Mouse (Mus musculus) intestine, embryonic 14.5 days (tissue): ENCODE measurements around the gene Itga5. TPM values are rescaled to one million over a fixed set of nuclear protein-coding genes. Genes with fewer than 3 reads are reported as not detected.

Experiments used
- ATAC-seq: fragments of 200-750 bp; cut with Nextera tagmentation; replicated peaks from 2 replicates; pipeline ENCODE4 v1.8.0; 2017; ENCODE audit warnings: low read depth, moderate number of reproducible peaks, moderate TSS enrichment, moderate library complexity; ENCODE audit not compliant: low FRiP score, low TSS enrichment
- DNase-seq: peaks from one replicate; pipeline ENCODE4 v3.0.0-alpha.2; 2018; ENCODE audit warnings: low spot score
- H3K27ac ChIP-seq: fragments of 300-500 bp; sonication (generic); 2 replicates; pipeline ENCODE4 v1.5.1; 2014; ENCODE audit warnings: low read depth, mild to moderate bottlenecking, control low read depth
- H3K27me3 ChIP-seq: fragments of 300-500 bp; sonication (generic); replicated peaks from 2 replicates; pipeline ENCODE4 v1.6.1; 2014; ENCODE audit warnings: low read length, control low read depth; ENCODE audit not compliant: control insufficient read depth, insufficient read depth
- H3K36me3 ChIP-seq: fragments of 300-500 bp; sonication (generic); 2 replicates; pipeline ENCODE4 v1.6.1; 2014; ENCODE audit warnings: low read length, control low read depth; ENCODE audit not compliant: control insufficient read depth, insufficient read depth
- H3K4me1 ChIP-seq: fragments of 300-500 bp; sonication (generic); replicated peaks from 2 replicates; pipeline ENCODE4 v1.6.1; 2014; ENCODE audit warnings: low read length, control low read depth, mixed read lengths; ENCODE audit not compliant: control insufficient read depth, insufficient read depth
- H3K4me2 ChIP-seq: fragments of 300-500 bp; sonication (generic); 2 replicates; pipeline ENCODE4 v1.6.1; 2014; ENCODE audit warnings: low read length
- H3K4me3 ChIP-seq: fragments of 300-500 bp; sonication (generic); 2 replicates; pipeline ENCODE4 v1.5.1; 2014; ENCODE audit warnings: low read depth, low read length, control low read depth, mixed read lengths
- H3K9ac ChIP-seq: fragments of 300-500 bp; sonication (generic); 2 replicates; pipeline ENCODE4 v1.6.1; 2014; ENCODE audit warnings: mild to moderate bottlenecking, low read length
- H3K9me3 ChIP-seq: fragments of 300-500 bp; sonication (generic); 2 replicates; pipeline ENCODE4 v1.6.1; 2016; ENCODE audit warnings: low read length, control low read depth; ENCODE audit not compliant: control insufficient read depth
- WGBS: fragments of 180-500 bp; shearing (Covaris S2); extraction: QIAGEN DNeasy Blood & Tissue Kit; methylation state at CpG from one replicate; pipeline ENCODE4 v1.1.7; 2014; 5-methylcytosine and 5-hydroxymethylcytosine counted together
- polyA plus RNA-seq: library from polyadenylated mRNA; unstranded; fragments of >200 nt; fragmentation: Nextera tagmentation; extraction: Ambion mirVana; gene quantifications from 2 replicates; pipeline ENCODE4 v1.2.1, GENCODE M21; 2014

Itga5 gene
- polyA plus RNA-seq, 1 experiment from 2014 or later: 64.9 TPM

- Histone ChIP-seq H3K36me3 (peaks cover 5% of the 10 kb centered on the region; the same call in 1 of the 2 replicates), H3K4me1 (peaks cover 8% of the 10 kb centered on the region; the same call in 1 of the 2 replicates), H3K9ac (peak overlapping the region; percentile 20; the same call in 1 of the 2 replicates), H3K4me3 (peak overlapping the region; percentile 52), H3K9me3 (no peaks in the 10 kb centered on the region), H3K27ac (no peak overlapping the region), H3K4me2 (peak overlapping the region; percentile 94), H3K27me3 (peaks cover 34% of the 10 kb centered on the region)
- WGBS: 4% methylated on average over 29 of the region's 31 CpGs
- DNase-seq (no peak), ATAC-seq (peak; percentile 16)
These were observed 27.2 kb downstream of the Itga5 start for GRCm38 (mm10) chr15:103339166-103339960.

DNA sequence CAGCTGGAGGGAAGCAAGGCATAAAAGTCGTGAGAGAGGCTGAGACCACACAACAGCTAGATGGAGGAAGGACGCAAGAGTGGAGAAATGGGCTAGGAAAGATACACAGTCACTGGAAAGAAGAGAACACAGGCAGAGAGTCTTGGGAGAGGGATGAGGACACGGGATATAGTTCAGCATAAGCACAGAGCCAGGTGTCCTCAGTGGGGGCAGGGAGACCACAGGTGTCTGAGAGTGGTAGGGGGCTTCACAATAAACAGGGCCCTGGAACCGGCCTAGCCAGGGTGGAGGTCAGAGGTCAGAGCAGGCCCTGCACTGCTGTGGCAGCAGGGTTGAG, 27.8 kb downstream of the Itga5 start:
- peaks cover 12% of the 10 kb centered on the region; the same call in 1 of the 2 replicates for H3K4me1 ChIP-seq
- no peak overlapping the region for H3K9ac ChIP-seq
- no peak overlapping the region for H3K27ac ChIP-seq
- H3K4me2 ChIP-seq: peak overlapping the region; percentile 94
- ATAC-seq (no peak), DNase-seq (no peak)
- H3K4me3 ChIP-seq: no peak overlapping the region
- WGBS: 51% methylated on average over 4 of the region's 4 CpGs
- H3K27me3 ChIP-seq: peaks cover 34% of the 10 kb centered on the region
- no peaks in the 10 kb centered on the region for H3K9me3 ChIP-seq
- H3K36me3 ChIP-seq: no peaks in the 10 kb centered on the region

- H3K9me3 ChIP-seq: no peaks in the 10 kb centered on the region
- no peak overlapping the region for H3K4me3 ChIP-seq
- no peaks in the 10 kb centered on the region for H3K36me3 ChIP-seq
- 23% methylated on average over 11 of the region's 11 CpGs for WGBS
- H3K9ac ChIP-seq: no peak overlapping the region
- H3K4me2 ChIP-seq: no peak overlapping the region
- no peak overlapping the region for H3K27ac ChIP-seq
- peaks cover 34% of the 10 kb centered on the region for H3K27me3 ChIP-seq
- DNase-seq (no peak), ATAC-seq (no peak)
- H3K4me1 ChIP-seq: peaks cover 14% of the 10 kb centered on the region; the same call in 1 of the 2 replicates
These were observed 29.4 kb downstream of the Itga5 start for GRCm38 (mm10) chr15:103336996-103337667.

- Histone ChIP-seq H3K9me3 (no peaks in the 10 kb centered on the region), H3K4me1 (peaks cover 14% of the 10 kb centered on the region; the same call in 1 of the 2 replicates), H3K4me3 (no peak overlapping the region), H3K27ac (no peak overlapping the region), H3K27me3 (peaks cover 23% of the 10 kb centered on the region), H3K36me3 (no peaks in the 10 kb centered on the region), H3K9ac (no peak overlapping the region), H3K4me2 (no peak overlapping the region)
- WGBS: 35% methylated on average over 7 of the region's 7 CpGs
- ATAC-seq: no peak
- DNase-seq: no peak
These were observed 30.9 kb downstream of the Itga5 start for GRCm38 (mm10) chr15:103335488-103336235.

GRCm38 (mm10) chr15:103335040-103335439, 31.5 kb downstream of the Itga5 start:
- no peak for DNase-seq
- H3K4me1 ChIP-seq: peaks cover 14% of the 10 kb centered on the region; the same call in 1 of the 2 replicates
- H3K27me3 ChIP-seq: peaks cover 22% of the 10 kb centered on the region
- no peak overlapping the region for H3K4me3 ChIP-seq
- WGBS: 66% methylated on average over 3 of the region's 3 CpGs
- H3K9ac ChIP-seq: no peak overlapping the region
- no peaks in the 10 kb centered on the region for H3K9me3 ChIP-seq
- no peak overlapping the region for H3K4me2 ChIP-seq
- ATAC-seq: no peak
- no peaks in the 10 kb centered on the region for H3K36me3 ChIP-seq
- H3K27ac ChIP-seq: no peak overlapping the region

GRCm38 (mm10) chr15:103334194-103334593, 32.4 kb downstream of the Itga5 start:
- Histone ChIP-seq H3K4me1 (peaks cover 14% of the 10 kb centered on the region; the same call in 1 of the 2 replicates), H3K36me3 (no peaks in the 10 kb centered on the region), H3K27ac (no peak overlapping the region), H3K27me3 (peaks cover 16% of the 10 kb centered on the region), H3K9me3 (no peaks in the 10 kb centered on the region), H3K4me3 (no peak overlapping the region), H3K4me2 (no peak overlapping the region), H3K9ac (no peak overlapping the region)
- DNase-seq: no peak
- ATAC-seq: no peak
- 26% methylated on average over 2 of the region's 2 CpGs for WGBS

GRCm38 (mm10) chr15:103333738-103334137, 32.8 kb downstream of the Itga5 start:
- no peak for ATAC-seq
- Histone ChIP-seq H3K36me3 (no peaks in the 10 kb centered on the region), H3K4me1 (peaks cover 14% of the 10 kb centered on the region; the same call in 1 of the 2 replicates), H3K9me3 (no peaks in the 10 kb centered on the region), H3K4me3 (no peak overlapping the region), H3K4me2 (no peak overlapping the region), H3K9ac (no peak overlapping the region), H3K27ac (no peak overlapping the region), H3K27me3 (peaks cover 11% of the 10 kb centered on the region)
- 74% methylated on average over 5 of the region's 5 CpGs for WGBS
- DNase-seq: no peak

- Histone ChIP-seq H3K9ac (no peak overlapping the region), H3K4me3 (no peak overlapping the region), H3K36me3 (no peaks in the 10 kb centered on the region), H3K9me3 (no peaks in the 10 kb centered on the region), H3K4me2 (no peak overlapping the region), H3K27me3 (0 out of 2 replicates have a peak, but pooled peaks cover 5% of the 10 kb centered on the region), H3K4me1 (peaks cover 14% of the 10 kb centered on the region; the same call in 1 of the 2 replicates), H3K27ac (no peak overlapping the region)
- ATAC-seq (no peak), DNase-seq (no peak)
- 63% methylated on average over 5 of the region's 5 CpGs for WGBS
These were observed 33.4 kb downstream of the Itga5 start for GRCm38 (mm10) chr15:103333081-103333615.
